Mouse (Mus musculus): ENCODE measurements around the gene Apold1. TPM values are rescaled to one million over a fixed set of nuclear protein-coding genes. Genes with fewer than 3 reads are reported as not detected.

Apold1 gene
- polyA plus RNA-seq, 1 experiment from 2014 or later: 6.8 TPM

- Histone ChIP-seq H3K9ac (no peak overlapping the region), H3K4me2 (no peak overlapping the region), H3K27me3 (replicated peaks) (no peaks in the 10 kb centered on the region), H3K4me3 (no peak overlapping the region), H3K27ac (replicated peaks) (no peak overlapping the region), H3K36me3 (no peaks in the 10 kb centered on the region), H3K4me1 (peaks cover 22% of the 10 kb centered on the region), H3K9me3 (no peaks in the 10 kb centered on the region)
- ATAC-seq (ENCODE audit: extremely low read depth, insufficient number of reproducible peaks, low FRiP score, low TSS enrichment): no peak
- WGBS: 28% methylated on average over 6 of the region's 6 CpGs
These were observed 4.9 kb upstream of the Apold1 start for GRCm38 (mm10) chr6:134976628-134977027.

- Histone ChIP-seq H3K4me2 (peak overlapping the region; percentile 88), H3K27ac (replicated peaks) (peak overlapping the region; percentile 64), H3K27me3 (replicated peaks) (no peaks in the 10 kb centered on the region), H3K4me1 (peaks cover 30% of the 10 kb centered on the region), H3K9me3 (no peaks in the 10 kb centered on the region), H3K9ac (peak overlapping the region; percentile 85), H3K36me3 (no peaks in the 10 kb centered on the region), H3K4me3 (peak overlapping the region; percentile 70)
- 2% methylated on average over 62 of the region's 62 CpGs for WGBS
- peak; percentile 88 for ATAC-seq (ENCODE audit: extremely low read depth, insufficient number of reproducible peaks, low FRiP score, low TSS enrichment)
These were observed 2.2 kb downstream of the Apold1 start for GRCm38 (mm10) chr6:134983529-134984370.

GRCm38 (mm10) chr6:134984748-134985147 lies 3.2 kb downstream of the Apold1 start:
- Histone ChIP-seq H3K27ac (replicated peaks) (no peak overlapping the region), H3K27me3 (replicated peaks) (no peaks in the 10 kb centered on the region), H3K4me2 (peak overlapping the region; percentile 88), H3K4me1 (peaks cover 30% of the 10 kb centered on the region), H3K9me3 (no peaks in the 10 kb centered on the region), H3K4me3 (peak overlapping the region; percentile 70), H3K9ac (peak overlapping the region; percentile 85), H3K36me3 (no peaks in the 10 kb centered on the region)
- 51% methylated on average over 3 of the region's 3 CpGs for WGBS
- peak; percentile 19 for ATAC-seq (ENCODE audit: extremely low read depth, insufficient number of reproducible peaks, low FRiP score, low TSS enrichment)

GRCm38 (mm10) chr6:134988377-134988776 lies 6.9 kb downstream of the Apold1 start:
- Histone ChIP-seq H3K4me2 (no peak overlapping the region), H3K9ac (no peak overlapping the region), H3K4me1 (peaks cover 11% of the 10 kb centered on the region), H3K36me3 (no peaks in the 10 kb centered on the region), H3K27ac (replicated peaks) (no peak overlapping the region), H3K9me3 (no peaks in the 10 kb centered on the region), H3K4me3 (no peak overlapping the region), H3K27me3 (replicated peaks) (no peaks in the 10 kb centered on the region)
- no peak for ATAC-seq (ENCODE audit: extremely low read depth, insufficient number of reproducible peaks, low FRiP score, low TSS enrichment)
- WGBS: 43% methylated on average over 9 of the region's 9 CpGs

- no peak for ATAC-seq (ENCODE audit: extremely low read depth, insufficient number of reproducible peaks, low FRiP score, low TSS enrichment)
- WGBS: 71% methylated on average over 6 of the region's 6 CpGs
- Histone ChIP-seq H3K4me2 (no peak overlapping the region), H3K27ac (replicated peaks) (no peak overlapping the region), H3K27me3 (replicated peaks) (no peaks in the 10 kb centered on the region), H3K9me3 (no peaks in the 10 kb centered on the region), H3K36me3 (no peaks in the 10 kb centered on the region), H3K4me3 (no peak overlapping the region), H3K4me1 (0 out of 2 replicates have a peak, but pooled peaks cover 3% of the 10 kb centered on the region), H3K9ac (no peak overlapping the region)
These were observed 9.2 kb downstream of the Apold1 start for GRCm38 (mm10) chr6:134990674-134991073.

GRCm38 (mm10) chr6:134994031-134994651 lies 12.6 kb downstream of the Apold1 start:
- 0 out of 2 replicates have a peak, but pooled peaks cover 3% of the 10 kb centered on the region for H3K4me1 ChIP-seq
- no peaks in the 10 kb centered on the region for H3K36me3 ChIP-seq
- no peak for ATAC-seq (ENCODE audit: extremely low read depth, insufficient number of reproducible peaks, low FRiP score, low TSS enrichment)
- H3K27me3 ChIP-seq (replicated peaks): no peaks in the 10 kb centered on the region
- H3K9me3 ChIP-seq: no peaks in the 10 kb centered on the region
- H3K27ac ChIP-seq (replicated peaks): no peak overlapping the region
- 50% methylated on average over 12 of the region's 12 CpGs for WGBS
- H3K9ac ChIP-seq: no peak overlapping the region
- no peak overlapping the region for H3K4me2 ChIP-seq
- no peak overlapping the region for H3K4me3 ChIP-seq

GRCm38 (mm10) chr6:134994985-134995384 lies 13.5 kb downstream of the Apold1 start:
- Histone ChIP-seq H3K9me3 (no peaks in the 10 kb centered on the region), H3K9ac (no peak overlapping the region), H3K4me2 (no peak overlapping the region), H3K4me1 (peaks cover 5% of the 10 kb centered on the region; the same call in 1 of the 2 replicates), H3K27me3 (replicated peaks) (no peaks in the 10 kb centered on the region), H3K4me3 (no peak overlapping the region), H3K36me3 (no peaks in the 10 kb centered on the region), H3K27ac (replicated peaks) (no peak overlapping the region)
- 72% methylated on average over 8 of the region's 8 CpGs for WGBS
- ATAC-seq (ENCODE audit: extremely low read depth, insufficient number of reproducible peaks, low FRiP score, low TSS enrichment): no peak

GRCm38 (mm10) chr6:134996918-134997317 lies 15.4 kb downstream of the Apold1 start:
- no peak for ATAC-seq (ENCODE audit: extremely low read depth, insufficient number of reproducible peaks, low FRiP score, low TSS enrichment)
- Histone ChIP-seq H3K36me3 (no peaks in the 10 kb centered on the region), H3K27me3 (replicated peaks) (no peaks in the 10 kb centered on the region), H3K9ac (no peak overlapping the region), H3K4me2 (no peak overlapping the region), H3K27ac (replicated peaks) (no peak overlapping the region), H3K9me3 (no peaks in the 10 kb centered on the region), H3K4me3 (no peak overlapping the region), H3K4me1 (peaks cover 10% of the 10 kb centered on the region; the same call in 1 of the 2 replicates)
- 72% methylated on average over 2 of the region's 2 CpGs for WGBS

- WGBS: 78% methylated on average over 8 of the region's 8 CpGs
- no peaks in the 10 kb centered on the region for H3K36me3 ChIP-seq
- H3K9ac ChIP-seq: no peak overlapping the region
- H3K4me3 ChIP-seq: no peak overlapping the region
- no peaks in the 10 kb centered on the region for H3K27me3 ChIP-seq (replicated peaks)
- ATAC-seq (ENCODE audit: extremely low read depth, insufficient number of reproducible peaks, low FRiP score, low TSS enrichment): no peak
- H3K27ac ChIP-seq (replicated peaks): no peak overlapping the region
- H3K4me1 ChIP-seq: peaks cover 10% of the 10 kb centered on the region; the same call in 1 of the 2 replicates
- H3K9me3 ChIP-seq: no peaks in the 10 kb centered on the region
- H3K4me2 ChIP-seq: no peak overlapping the region
These were observed 16.6 kb downstream of the Apold1 start for GRCm38 (mm10) chr6:134998076-134998475.

GRCm38 (mm10) chr6:134998781-134999180 lies 17.3 kb downstream of the Apold1 start:
- ATAC-seq (ENCODE audit: extremely low read depth, insufficient number of reproducible peaks, low FRiP score, low TSS enrichment): no peak
- Histone ChIP-seq H3K36me3 (no peaks in the 10 kb centered on the region), H3K9me3 (no peaks in the 10 kb centered on the region), H3K4me1 (peaks cover 10% of the 10 kb centered on the region; the same call in 1 of the 2 replicates), H3K9ac (no peak overlapping the region), H3K4me3 (no peak overlapping the region), H3K27me3 (replicated peaks) (no peaks in the 10 kb centered on the region), H3K4me2 (no peak overlapping the region), H3K27ac (replicated peaks) (no peak overlapping the region)
- 51% methylated on average over 3 of the region's 3 CpGs for WGBS

GRCm38 (mm10) chr6:135000272-135000671 lies 18.8 kb downstream of the Apold1 start:
- Histone ChIP-seq H3K4me1 (peaks cover 7% of the 10 kb centered on the region; the same call in 1 of the 2 replicates), H3K9ac (no peak overlapping the region), H3K9me3 (no peaks in the 10 kb centered on the region), H3K4me2 (no peak overlapping the region), H3K4me3 (no peak overlapping the region), H3K27ac (replicated peaks) (0 out of 2 replicates have a peak overlapping the region, but pooled peaks have one; percentile 5), H3K36me3 (no peaks in the 10 kb centered on the region), H3K27me3 (replicated peaks) (no peaks in the 10 kb centered on the region)
- ATAC-seq (ENCODE audit: extremely low read depth, insufficient number of reproducible peaks, low FRiP score, low TSS enrichment): no peak
- WGBS: 41% methylated on average over 4 of the region's 4 CpGs

All from heart, embryonic 13.5 days (tissue).